Mouse (Mus musculus) neural tube, embryonic 13.5 days (tissue): ENCODE data around the gene Amigo2. TPM values are rescaled to one million over a fixed set of nuclear protein-coding genes. Genes with fewer than 3 reads are reported as not detected.

ENCODE experiments used
- ATAC-seq: fragments of 200-750 bp; cut with Nextera tagmentation; 2 replicates; pipeline ENCODE4 v1.8.0; 2017; ENCODE audit warnings: low read depth, mild to moderate bottlenecking, moderate TSS enrichment, moderate library complexity
- H3K27ac ChIP-seq: fragments of 300-500 bp; sonication (generic); replicated peaks from 2 replicates; pipeline ENCODE4 v1.5.1; 2015; ENCODE audit warnings: moderate library complexity, mild to moderate bottlenecking, inconsistent platforms
- H3K27me3 ChIP-seq: fragments of 300-500 bp; sonication (generic); 2 replicates; pipeline ENCODE4 v1.6.1; 2015; ENCODE audit warnings: mild to moderate bottlenecking, inconsistent platforms
- H3K36me3 ChIP-seq: fragments of 300-500 bp; sonication (generic); 2 replicates; pipeline ENCODE4 v1.6.1; 2015; ENCODE audit warnings: mild to moderate bottlenecking, inconsistent platforms
- H3K4me1 ChIP-seq: fragments of 300-500 bp; sonication (generic); replicated peaks from 2 replicates; pipeline ENCODE4 v1.6.1; 2015; ENCODE audit warnings: inconsistent platforms
- H3K4me2 ChIP-seq: fragments of 300-500 bp; sonication (generic); 2 replicates; pipeline ENCODE4 v1.6.1; 2015; ENCODE audit warnings: inconsistent platforms, mild to moderate bottlenecking, moderate library complexity
- H3K4me3 ChIP-seq: fragments of 300-500 bp; sonication (generic); 2 replicates; pipeline ENCODE4 v1.5.1; 2015; ENCODE audit warnings: mild to moderate bottlenecking, inconsistent platforms
- H3K9ac ChIP-seq: fragments of 300-500 bp; sonication (generic); 2 replicates; pipeline ENCODE4 v1.6.1; 2015; ENCODE audit warnings: moderate library complexity, mild to moderate bottlenecking, inconsistent platforms
- H3K9me3 ChIP-seq: fragments of 300-500 bp; sonication (generic); 2 replicates; pipeline ENCODE4 v1.6.1; 2016; ENCODE audit warnings: inconsistent platforms
- WGBS: fragments of 180-500 bp; shearing (Covaris S2); methylation state at CpG from one replicate; pipeline ENCODE4 v1.1.7; 2015; 5-methylcytosine and 5-hydroxymethylcytosine counted together
- polyA plus RNA-seq: library from polyadenylated mRNA; unstranded; fragments of >200 nt; fragmentation: Nextera tagmentation; extraction: Ambion mirVana; gene quantifications from 2 replicates; pipeline ENCODE4 v1.2.1, GENCODE M21; 2015

Amigo2 gene
- polyA plus RNA-seq = 6.3 and 6.7 TPM in 2 replicates

GRCm38 (mm10) chr15:97246911-97247790, at the start of gene Amigo2, which contains the start of gene Pced1b:
Gene Amigo2, minus strand, starts transcription at chr15:97247287.
Gene Pced1b, plus strand, starts transcription at chr15:97247107.
- Histone ChIP-seq H3K36me3 (no peaks in the 10 kb centered on the region), H3K4me3 (peak within 1 kb of the TSS; percentile 80), H3K4me2 (peak within 1 kb of the TSS; percentile 81), H3K27me3 (peaks cover 15% of the 10 kb centered on the region), H3K27ac (peak within 1 kb of the TSS; percentile 87), H3K9ac (peak within 1 kb of the TSS; percentile 91), H3K9me3 (no peaks in the 10 kb centered on the region; the same call in 1 of the 2 replicates), H3K4me1 (peaks cover 22% of the 10 kb centered on the region)
- peak; percentile 91 for ATAC-seq
- under 1% methylated on average over 100 of the region's 125 CpGs for WGBS

- Histone ChIP-seq H3K27me3 (no peaks in the 10 kb centered on the region), H3K27ac (no peak overlapping the region), H3K4me1 (no peaks in the 10 kb centered on the region), H3K4me2 (no peak overlapping the region), H3K36me3 (0 out of 2 replicates have a peak, but pooled peaks cover 3% of the 10 kb centered on the region), H3K9me3 (no peaks in the 10 kb centered on the region), H3K9ac (no peak overlapping the region), H3K4me3 (no peak overlapping the region)
- 88% methylated on average over 21 of the region's 21 CpGs for WGBS
- ATAC-seq = no peak
These were observed 44.4 kb upstream of the Amigo2 start for GRCm38 (mm10) chr15:97291291-97292050.

- Histone ChIP-seq H3K27me3 (no peaks in the 10 kb centered on the region), H3K9ac (no peak overlapping the region), H3K4me3 (no peak overlapping the region), H3K4me1 (no peaks in the 10 kb centered on the region), H3K4me2 (no peak overlapping the region), H3K9me3 (no peaks in the 10 kb centered on the region), H3K36me3 (no peaks in the 10 kb centered on the region), H3K27ac (no peak overlapping the region)
- ATAC-seq = no peak
- 93% methylated on average over 6 of the region's 6 CpGs for WGBS
These were observed 43.3 kb upstream of the Amigo2 start for GRCm38 (mm10) chr15:97290351-97290750.

GRCm38 (mm10) chr15:97289176-97289575, 42.1 kb upstream of the Amigo2 start:
- H3K4me3 ChIP-seq = no peak overlapping the region
- H3K4me2 ChIP-seq = no peak overlapping the region
- no peaks in the 10 kb centered on the region for H3K4me1 ChIP-seq
- no peak overlapping the region for H3K27ac ChIP-seq
- no peaks in the 10 kb centered on the region for H3K27me3 ChIP-seq
- WGBS = 90% methylated on average over 4 of the region's 4 CpGs
- H3K9me3 ChIP-seq = no peaks in the 10 kb centered on the region
- no peaks in the 10 kb centered on the region for H3K36me3 ChIP-seq
- no peak overlapping the region for H3K9ac ChIP-seq
- ATAC-seq = no peak

- no peaks in the 10 kb centered on the region for H3K27me3 ChIP-seq
- WGBS = 86% methylated on average over 13 of the region's 13 CpGs
- no peak overlapping the region for H3K27ac ChIP-seq
- no peak overlapping the region for H3K4me2 ChIP-seq
- no peaks in the 10 kb centered on the region for H3K4me1 ChIP-seq
- H3K9ac ChIP-seq = no peak overlapping the region
- H3K36me3 ChIP-seq = no peaks in the 10 kb centered on the region
- H3K4me3 ChIP-seq = no peak overlapping the region
- ATAC-seq = no peak
- no peaks in the 10 kb centered on the region for H3K9me3 ChIP-seq
These were observed 41.6 kb upstream of the Amigo2 start for GRCm38 (mm10) chr15:97288690-97289089.

- Histone ChIP-seq H3K27ac (no peak overlapping the region), H3K9ac (no peak overlapping the region), H3K9me3 (no peaks in the 10 kb centered on the region), H3K36me3 (no peaks in the 10 kb centered on the region), H3K27me3 (no peaks in the 10 kb centered on the region), H3K4me2 (no peak overlapping the region), H3K4me1 (no peaks in the 10 kb centered on the region), H3K4me3 (no peak overlapping the region)
- ATAC-seq = no peak
- WGBS = 92% methylated on average over 5 of the region's 5 CpGs
These were observed 40.5 kb upstream of the Amigo2 start for GRCm38 (mm10) chr15:97287436-97288143.

- H3K9ac ChIP-seq = no peak overlapping the region
- WGBS = 80% methylated on average over 10 of the region's 10 CpGs
- H3K4me1 ChIP-seq = 0 out of 2 replicates have a peak, but pooled peaks cover 3% of the 10 kb centered on the region
- no peaks in the 10 kb centered on the region for H3K27me3 ChIP-seq
- H3K4me3 ChIP-seq = no peak overlapping the region
- H3K36me3 ChIP-seq = no peaks in the 10 kb centered on the region
- no peak for ATAC-seq
- no peak overlapping the region for H3K4me2 ChIP-seq
- H3K9me3 ChIP-seq = no peaks in the 10 kb centered on the region
- H3K27ac ChIP-seq = no peak overlapping the region
These were observed 39.6 kb upstream of the Amigo2 start for GRCm38 (mm10) chr15:97286731-97287130.

- no peaks in the 10 kb centered on the region for H3K27me3 ChIP-seq
- 86% methylated on average over 10 of the region's 10 CpGs for whole genome bisulfite sequencing
- no peak for ATAC-seq
These were observed 38.7 kb upstream of the Amigo2 start for GRCm38 (mm10) chr15:97285665-97286212.

GRCm38 (mm10) chr15:97284201-97284600, 37.1 kb upstream of the Amigo2 start:
- H3K4me1 ChIP-seq = 0 out of 2 replicates have a peak, but pooled peaks cover 13% of the 10 kb centered on the region
- H3K36me3 ChIP-seq = no peaks in the 10 kb centered on the region
- H3K9ac ChIP-seq = no peak overlapping the region
- no peak overlapping the region for H3K4me2 ChIP-seq
- no peak overlapping the region for H3K27ac ChIP-seq
- H3K4me3 ChIP-seq = no peak overlapping the region
- H3K27me3 ChIP-seq = no peaks in the 10 kb centered on the region
- WGBS = 80% methylated on average over 5 of the region's 5 CpGs
- no peaks in the 10 kb centered on the region for H3K9me3 ChIP-seq
- no peak for ATAC-seq

More at GRCm38 (mm10) chr15:97285665-97286212, 38.7 kb upstream of the Amigo2 start:
- Histone ChIP-seq H3K9ac (no peak overlapping the region), H3K27ac (no peak overlapping the region), H3K4me2 (no peak overlapping the region), H3K4me1 (0 out of 2 replicates have a peak, but pooled peaks cover 6% of the 10 kb centered on the region), H3K36me3 (no peaks in the 10 kb centered on the region), H3K9me3 (no peaks in the 10 kb centered on the region), H3K4me3 (no peak overlapping the region)

- H3K36me3 ChIP-seq = no peaks in the 10 kb centered on the region
- no peaks in the 10 kb centered on the region for H3K27me3 ChIP-seq
- no peak overlapping the region for H3K9ac ChIP-seq
- no peaks in the 10 kb centered on the region for H3K9me3 ChIP-seq
- no peak for ATAC-seq
- H3K4me2 ChIP-seq = no peak overlapping the region
- H3K4me3 ChIP-seq = no peak overlapping the region
- 0 out of 2 replicates have a peak, but pooled peaks cover 13% of the 10 kb centered on the region for H3K4me1 ChIP-seq
- WGBS = 82% methylated on average over 6 of the region's 6 CpGs
- H3K27ac ChIP-seq = no peak overlapping the region
These were observed 35.4 kb upstream of the Amigo2 start for GRCm38 (mm10) chr15:97282572-97282881.

- no peaks in the 10 kb centered on the region for H3K27me3 ChIP-seq
- no peaks in the 10 kb centered on the region for H3K36me3 ChIP-seq
- 78% methylated on average over 10 of the region's 10 CpGs for WGBS
- no peak overlapping the region for H3K9ac ChIP-seq
- no peak overlapping the region for H3K4me3 ChIP-seq
- H3K4me2 ChIP-seq = no peak overlapping the region
- no peaks in the 10 kb centered on the region for H3K9me3 ChIP-seq
- no peak for ATAC-seq
- H3K27ac ChIP-seq = no peak overlapping the region
- H3K4me1 ChIP-seq = peaks cover 18% of the 10 kb centered on the region
These were observed 34.9 kb upstream of the Amigo2 start for GRCm38 (mm10) chr15:97281712-97282571.
